Mouse (Mus musculus) testis, postnatal 14 days (tissue): ENCODE measurements around the gene Gm11011.

Source experiments
- DNase-seq: peaks from one replicate; pipeline ENCODE4 v3.0.0; 2021; ENCODE audit warnings: low spot score

Gene Gm11011

DNA sequence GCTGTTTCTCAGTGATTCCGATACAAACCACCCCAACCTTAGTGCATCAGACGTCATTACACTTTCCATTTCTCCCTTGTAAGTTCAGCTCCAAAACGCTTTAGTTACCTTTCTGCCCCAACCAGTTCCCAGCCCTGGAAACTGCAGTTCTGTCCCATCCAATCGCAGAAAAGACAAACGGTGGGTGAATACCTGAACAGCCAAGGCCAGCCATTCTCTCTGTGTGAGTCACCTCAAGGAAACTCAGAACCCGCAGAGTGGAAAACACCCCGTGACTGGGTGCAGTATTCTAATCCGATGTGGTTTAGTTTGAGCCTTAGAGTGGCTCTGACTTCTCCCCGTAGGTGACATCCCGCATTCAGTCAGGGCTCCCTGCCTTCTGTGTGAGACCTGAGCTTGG, 2.2 kb upstream of the Gm11011 start:
- DNase-seq, result no peak

DNA sequence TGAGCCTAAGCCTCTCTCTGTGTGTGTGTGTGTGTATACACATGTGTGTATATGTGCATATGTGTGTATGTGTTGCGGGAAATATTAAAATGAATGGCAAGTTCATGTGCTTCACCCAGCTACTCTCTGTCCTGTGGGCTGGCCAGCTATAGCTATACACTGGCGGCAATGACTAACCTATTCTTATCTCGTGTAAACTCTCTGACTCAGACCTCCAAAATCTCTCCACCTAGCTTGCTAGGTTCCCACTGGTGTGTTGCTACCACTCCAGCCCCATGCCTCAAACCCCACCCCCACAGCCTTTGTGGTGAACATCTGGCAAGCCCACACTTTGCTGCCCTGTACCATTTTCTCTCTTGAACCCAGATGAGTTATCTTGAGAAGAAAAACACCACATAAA, 857 bp downstream of the Gm11011 start:
- DNase-seq, result no peak

DNA sequence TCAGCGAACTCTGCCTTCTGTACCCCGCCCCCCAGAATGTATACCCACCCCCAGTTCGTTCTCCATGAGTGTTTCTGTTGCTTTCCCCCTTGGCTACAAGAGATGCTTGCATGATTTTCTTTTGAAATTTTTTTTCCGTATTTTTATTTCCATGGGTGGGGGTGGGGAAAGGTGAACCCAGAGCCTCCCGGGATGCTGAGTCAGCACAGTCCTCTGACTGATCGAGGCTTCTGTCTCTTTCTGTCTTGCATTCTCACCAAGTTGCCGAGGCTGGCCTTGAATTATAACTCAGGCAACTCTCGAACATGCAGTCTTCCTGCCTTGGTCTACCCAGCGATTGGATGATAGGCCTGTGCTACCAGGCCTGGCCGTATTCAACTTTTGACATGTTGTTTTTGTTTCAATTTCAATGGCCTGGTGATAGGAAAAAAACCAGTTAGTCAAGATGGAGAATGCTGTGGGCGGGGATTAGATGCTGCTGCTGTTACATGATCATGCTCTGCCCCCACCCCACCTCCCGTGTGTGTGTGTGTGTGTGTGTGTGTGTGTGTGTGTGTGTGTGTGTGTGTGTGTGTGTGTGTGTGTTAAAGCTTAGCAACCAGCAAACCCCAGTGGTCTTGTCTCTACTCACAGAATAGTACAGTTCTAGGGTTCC, 1.8 kb downstream of the Gm11011 start:
- DNase-seq, result no peak

DNA sequence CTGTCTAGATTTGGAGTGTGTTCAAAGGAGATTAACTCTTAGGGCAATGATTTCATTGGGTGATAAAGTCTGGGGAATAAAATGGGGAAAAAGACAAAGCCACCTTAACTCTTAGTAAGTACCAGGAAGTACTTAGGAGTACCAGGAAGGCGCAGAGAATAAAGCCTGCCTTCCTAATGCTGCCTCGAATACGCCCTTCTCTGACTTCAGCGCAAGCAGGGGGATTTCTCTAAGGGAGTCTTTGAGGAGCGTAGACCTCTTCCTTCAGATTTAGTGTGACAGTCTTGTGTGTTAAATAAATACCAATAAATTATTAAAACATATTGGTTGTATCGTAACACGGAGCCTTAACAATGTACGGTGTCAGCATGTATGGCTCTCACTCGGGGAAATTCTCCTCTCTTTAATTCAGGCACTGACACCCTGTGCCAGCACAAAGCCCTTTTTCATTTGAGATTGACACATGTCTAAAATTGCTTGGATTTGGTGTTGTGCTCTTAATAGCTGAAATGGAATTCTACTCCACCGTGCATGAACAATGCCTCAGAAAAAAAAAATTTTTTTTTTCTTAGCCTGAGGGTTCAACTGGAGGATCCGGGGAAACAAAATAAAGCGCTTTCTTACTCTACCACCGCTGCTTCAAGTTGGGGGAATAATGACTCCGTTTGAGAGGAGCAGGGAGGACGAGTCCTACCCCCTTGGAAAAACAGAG, 2.6 kb downstream of the Gm11011 start:
- DNase-seq, result no peak

DNA sequence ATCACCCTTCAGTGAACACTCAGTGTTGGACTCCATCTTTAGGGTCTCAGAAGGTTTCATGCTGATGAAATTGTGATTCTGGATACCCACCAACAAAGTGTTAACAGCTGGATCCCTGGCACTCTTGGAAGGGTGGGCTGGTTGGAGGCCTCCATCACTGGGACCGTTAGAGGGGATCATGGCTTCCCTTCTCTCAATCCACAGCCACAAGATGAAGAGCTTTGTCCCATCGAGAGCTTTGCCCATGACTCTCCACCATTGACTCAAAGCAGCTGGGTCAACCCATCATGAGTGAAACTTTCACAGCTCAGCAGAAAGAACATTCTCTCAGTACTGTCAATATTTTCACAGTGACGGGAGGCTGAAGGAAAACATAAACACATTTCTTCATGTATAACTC, 4.1 kb downstream of the Gm11011 start:
- DNase-seq, result no peak

DNA sequence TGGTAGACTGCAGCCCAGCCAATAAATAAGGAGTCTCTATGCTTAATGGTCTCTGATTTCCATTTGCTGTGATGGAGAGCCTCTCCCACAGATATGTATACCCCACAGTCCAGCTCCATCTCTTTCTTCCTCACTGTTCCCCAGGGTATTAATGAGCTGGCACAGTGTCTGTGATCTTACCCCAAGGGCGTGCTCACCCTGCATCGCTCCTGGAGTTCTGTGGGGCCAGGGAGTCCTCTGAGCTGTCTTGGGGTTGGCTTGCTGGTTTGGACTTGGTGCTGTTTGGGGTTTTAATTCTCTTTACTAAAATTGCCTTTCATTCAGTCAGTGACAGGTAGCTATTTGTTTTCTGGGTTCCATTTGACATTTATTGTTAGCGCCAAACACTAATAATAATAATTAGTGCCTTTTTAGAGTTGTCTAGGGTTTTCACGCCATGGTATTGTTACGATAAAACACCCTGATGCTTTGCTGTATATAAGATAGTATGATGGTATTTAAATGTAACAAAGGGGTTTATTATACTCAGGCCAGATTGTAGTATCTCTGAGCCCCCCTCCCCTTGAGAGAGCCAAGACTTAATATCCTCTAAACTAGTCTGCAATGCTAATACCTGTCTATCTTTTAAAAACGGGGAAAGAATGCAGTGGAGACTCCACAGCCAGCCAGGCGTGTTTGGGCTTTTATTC, 9.9 kb downstream of the Gm11011 start:
- DNase-seq, result no peak

DNA sequence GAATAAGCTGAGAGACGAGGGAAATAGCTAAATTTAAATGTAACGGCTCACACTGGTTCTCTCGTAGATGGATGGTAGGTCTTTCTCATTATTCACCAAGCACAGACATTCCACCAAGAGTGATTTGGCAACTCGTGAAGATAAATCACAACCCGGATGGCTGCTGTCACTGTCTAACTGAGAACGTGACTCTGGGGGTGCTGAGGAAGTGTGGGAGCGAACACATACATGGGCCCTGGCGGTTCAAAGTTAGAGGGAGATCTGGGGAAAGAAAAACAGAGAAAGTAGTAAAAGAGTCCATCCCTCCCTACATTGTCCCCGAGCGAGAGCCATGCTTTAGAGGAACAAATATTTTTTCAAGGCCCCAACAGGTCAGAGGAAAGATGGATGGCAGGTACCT, 17.5 kb downstream of the Gm11011 start:
- DNase-seq, result no peak

DNA sequence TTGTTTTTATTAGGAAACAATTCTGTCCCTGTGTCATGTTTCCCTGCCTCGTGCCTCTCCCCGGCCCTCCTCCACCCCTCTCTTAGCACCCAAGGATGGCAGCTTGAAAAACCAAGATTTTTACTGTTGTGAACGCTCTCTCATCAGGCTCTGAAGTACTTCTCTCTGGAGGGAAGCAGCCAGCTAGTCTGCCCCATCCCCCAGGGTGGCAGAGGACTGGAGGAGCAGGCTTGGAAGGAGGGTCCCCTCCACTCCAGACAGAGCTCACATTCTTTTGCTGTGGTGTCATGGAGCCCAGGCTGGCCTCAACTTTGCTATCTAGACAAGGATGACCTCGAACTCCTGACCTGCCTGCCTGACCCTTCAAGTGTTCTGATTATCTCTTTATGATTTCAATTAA, 21.4 kb downstream of the Gm11011 start:
- no peak for DNase-seq

DNA sequence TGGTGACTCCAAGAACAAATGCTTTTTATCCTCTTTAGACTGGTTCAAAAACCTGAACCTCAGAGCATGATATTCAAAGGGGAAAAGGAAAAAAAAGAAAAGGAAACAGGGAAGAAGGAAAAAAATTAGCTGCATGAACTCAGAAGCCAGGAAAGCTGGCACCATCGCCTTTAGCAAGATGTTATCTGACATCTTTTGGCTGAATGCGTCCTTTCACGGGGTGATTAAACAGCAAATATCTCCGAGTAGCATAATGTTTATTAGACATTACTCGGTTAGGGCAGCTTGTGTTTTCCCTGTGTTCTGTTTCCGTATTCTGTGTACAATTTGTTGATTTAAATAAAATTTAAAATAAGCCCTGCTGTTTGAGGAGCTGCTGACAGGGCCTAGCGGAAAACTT, 21.8 kb downstream of the Gm11011 start:
- no peak for DNase-seq

DNA sequence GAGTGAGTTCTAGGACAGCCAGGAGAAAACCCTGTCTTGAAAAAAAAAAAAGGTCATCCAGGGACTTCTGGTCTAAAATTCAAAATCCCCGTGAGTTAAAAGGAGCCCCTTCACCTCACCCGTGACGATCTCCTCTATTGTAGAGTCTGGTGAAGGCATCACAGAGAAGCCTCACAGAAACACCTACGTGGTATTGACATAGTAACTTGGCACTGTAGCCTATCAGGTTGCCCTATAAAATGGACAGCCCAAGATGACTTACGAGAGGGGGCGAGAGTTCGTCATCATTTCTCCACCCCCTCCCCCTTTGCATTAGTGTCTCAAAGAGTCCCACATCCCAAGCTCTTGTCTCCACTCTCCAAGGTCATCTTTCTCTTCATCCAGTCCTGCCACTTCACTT, 41.9 kb downstream of the Gm11011 start:
- no peak for DNase-seq

DNA sequence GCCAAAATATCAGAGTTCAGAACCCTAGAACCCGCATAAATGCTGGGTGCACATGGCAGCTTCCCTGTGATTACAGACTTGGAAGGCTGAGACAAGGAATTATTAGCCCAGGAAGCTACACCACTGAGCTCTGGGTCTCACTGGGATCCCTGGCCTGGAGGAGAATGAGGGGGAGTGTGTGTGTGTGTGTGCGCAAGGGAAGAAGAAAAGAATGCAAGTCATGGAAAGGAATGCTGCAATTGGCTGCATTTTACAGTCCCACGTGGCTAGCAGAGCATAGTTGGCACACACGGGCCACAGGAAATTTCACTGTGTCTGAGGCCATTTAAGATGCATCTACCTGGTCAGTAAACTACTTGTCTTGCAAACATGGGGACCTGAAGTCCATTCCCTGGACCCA, 48.6 kb downstream of the Gm11011 start:
- DNase-seq, result no peak
